Mouse (Mus musculus) stomach, postnatal 0 days (tissue): ENCODE measurements around the gene Cilp2.

Experiments
- CTCF ChIP-seq: IDR thresholded peaks from 2 replicates; pipeline ENCODE4 v1.5.1; 2016; ENCODE audit warnings: antibody characterized with exemption, low read depth, mild to moderate bottlenecking, moderate library complexity
- EP300 ChIP-seq: optimal IDR thresholded peaks from 2 replicates; pipeline ENCODE3; 2016; ENCODE audit warnings: antibody characterized with exemption

DNA sequence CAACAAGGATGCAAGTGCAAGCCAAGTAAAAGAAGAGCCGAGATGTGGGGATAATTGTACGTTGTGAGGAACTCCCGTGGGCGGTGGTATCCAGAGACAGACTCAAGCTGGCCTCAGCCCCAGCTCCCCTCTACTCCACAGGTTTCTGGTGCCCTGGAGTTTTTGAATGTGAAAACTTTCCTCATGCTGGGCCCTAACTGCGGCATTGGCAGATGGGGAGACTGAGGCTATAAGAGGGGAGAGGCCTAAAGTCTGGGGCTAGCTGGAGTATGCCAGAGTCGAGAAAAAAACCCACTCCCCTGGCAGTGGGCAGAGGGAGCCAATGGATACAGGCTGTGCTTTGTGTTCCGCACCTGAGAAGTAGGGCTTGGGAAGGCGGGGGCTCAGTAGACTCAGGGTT lies 16.6 kb upstream of the Cilp2 start:
- TF ChIP-seq CTCF (no peak), EP300 (no peak)
